Mouse (Mus musculus): Measurements from ENCODE around the gene Carns1.
A peak's percentile ranks its signal among the peaks of the same experiment; 100 is the strongest.
"Not testable (repeated sequence)": the region's sequence is repeated elsewhere in the genome, so short reads cannot be mapped to it uniquely, and the experiment has no call there.

Gene Carns1

DNA sequence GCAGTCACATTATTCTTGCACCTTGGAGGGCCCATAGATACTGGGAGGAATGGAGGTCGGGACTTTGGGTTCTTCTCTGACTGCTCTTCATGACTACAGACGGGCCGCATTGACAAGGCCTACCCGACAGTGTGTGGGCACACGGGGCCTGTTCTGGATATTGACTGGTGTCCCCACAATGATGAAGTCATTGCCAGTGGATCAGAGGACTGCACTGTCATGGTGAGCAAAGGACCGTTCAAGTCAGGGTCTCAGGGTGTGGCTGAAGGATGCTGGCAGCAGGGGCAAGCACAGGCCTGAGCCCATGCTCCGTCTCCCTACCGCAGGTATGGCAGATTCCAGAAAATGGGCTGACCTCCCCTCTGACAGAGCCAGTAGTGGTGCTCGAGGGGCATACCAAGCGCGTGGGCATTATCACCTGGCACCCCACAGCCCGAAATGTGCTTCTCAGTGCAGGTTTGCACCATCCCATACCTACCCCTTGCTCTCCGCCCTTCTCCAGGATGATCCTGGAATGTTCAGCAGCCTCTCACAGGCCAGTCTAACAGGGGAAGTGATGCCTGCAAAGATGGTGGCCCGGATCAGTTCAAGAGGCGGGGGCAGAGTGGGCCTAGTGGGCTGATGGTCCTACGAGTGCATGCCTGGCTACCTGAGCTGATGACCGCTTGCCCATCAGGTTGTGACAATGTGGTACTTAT lies 25.4 kb downstream of the Carns1 start:
- no peak for DNase-seq

DNA sequence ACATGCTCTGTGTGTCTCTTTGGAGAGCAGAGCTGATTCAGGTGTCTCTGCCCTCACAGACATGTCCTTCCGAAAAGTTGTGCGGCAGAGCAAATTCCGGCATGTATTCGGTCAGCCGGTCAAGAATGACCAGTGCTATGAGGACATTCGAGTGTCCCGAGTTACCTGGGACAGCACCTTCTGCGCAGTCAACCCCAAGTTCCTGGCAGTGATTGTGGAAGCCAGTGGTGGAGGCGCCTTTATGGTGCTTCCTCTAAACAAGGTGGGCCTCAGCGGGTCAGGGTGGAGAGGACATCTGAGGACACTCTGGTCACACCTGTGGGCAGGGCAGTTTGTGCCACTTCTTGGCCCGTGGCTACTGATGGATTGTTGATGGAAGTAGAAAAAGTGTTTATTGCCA lies 26.0 kb downstream of the Carns1 start:
- DNase-seq: no peak

DNA sequence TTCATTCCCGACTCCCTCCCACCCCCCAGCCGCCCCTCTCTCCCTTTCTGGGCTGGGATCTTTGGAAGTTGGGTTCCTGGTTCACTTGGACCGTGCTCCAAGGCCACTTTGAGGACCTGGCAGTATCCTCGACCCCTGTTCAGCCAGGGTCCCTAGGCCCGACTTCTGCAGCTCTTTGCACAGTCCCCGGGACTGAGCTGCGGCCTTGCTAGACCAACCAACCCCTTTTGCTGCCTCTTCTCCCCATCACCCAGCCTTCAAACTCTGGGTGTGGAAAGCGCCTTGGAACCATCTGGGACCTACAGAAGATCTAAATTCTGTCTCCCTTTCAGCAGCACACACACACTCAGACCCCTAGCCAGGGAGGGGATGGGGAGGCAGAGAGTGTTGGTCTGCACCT lies 26.5 kb downstream of the Carns1 start:
- DNase-seq: no peak

DNA sequence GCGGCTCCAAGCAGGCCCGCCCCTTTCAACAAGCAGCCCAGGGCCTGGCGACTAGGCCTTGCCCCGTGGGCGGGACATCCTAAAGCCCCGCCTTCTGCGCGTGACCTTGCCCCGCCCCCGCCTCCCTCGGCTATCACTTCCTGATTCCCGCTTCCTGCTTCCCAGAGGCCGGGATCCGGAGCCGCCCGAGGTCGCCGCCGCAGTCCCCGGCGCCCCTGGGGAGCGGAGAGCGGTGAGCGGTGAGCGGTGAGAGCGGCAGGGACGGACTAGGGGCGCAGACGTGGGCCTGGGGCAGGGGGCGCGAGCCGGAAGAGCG lies 26.8 kb downstream of the Carns1 start, which contains the start of gene Coro1b:
Gene Coro1b, plus strand, starts transcription at position 129 of the 316 bp plus-strand sequence.
- peak; percentile 96 for DNase-seq

DNA sequence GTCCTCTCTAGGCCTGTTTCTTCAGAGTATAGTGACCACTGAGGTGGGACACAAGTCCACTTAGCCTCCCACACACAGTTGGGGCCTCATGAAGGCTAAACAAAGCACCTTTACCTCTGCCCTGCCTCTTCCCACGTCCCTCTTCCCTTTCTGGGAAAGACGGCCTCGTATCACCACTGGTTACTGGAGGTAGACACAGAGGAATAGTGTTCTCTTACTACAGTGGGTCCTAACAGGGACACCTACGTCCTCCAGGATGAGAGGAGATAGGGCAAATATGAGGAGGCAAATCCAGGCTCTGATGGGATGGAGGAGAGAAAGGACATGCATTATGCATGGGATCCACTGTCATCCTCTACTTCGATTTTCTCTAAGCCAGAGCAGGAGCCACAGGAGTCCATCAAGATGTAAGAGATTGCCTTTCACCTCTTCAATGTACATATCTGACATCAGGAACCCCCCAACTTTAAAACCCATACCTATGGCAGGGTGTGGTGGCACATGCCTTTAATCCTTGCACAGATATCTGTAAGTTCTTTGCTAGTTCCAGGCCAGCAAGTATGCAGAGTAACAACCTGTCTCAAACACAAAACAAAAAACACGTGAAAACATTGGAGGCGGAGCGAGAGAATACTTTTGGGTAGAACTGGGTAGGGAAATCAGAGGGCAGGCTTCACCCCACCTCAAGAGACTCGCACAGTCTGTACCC lies 27.3 kb downstream of the Carns1 start:
- DNase-seq: no peak

- no peak for DNase-seq
Measured at GRCm38 (mm10) chr19:4147022-4147405, 28.3 kb downstream of the Carns1 start.

- DNase-seq: no peak
Measured at GRCm38 (mm10) chr19:4146366-4147021, 28.8 kb downstream of the Carns1 start.

DNA sequence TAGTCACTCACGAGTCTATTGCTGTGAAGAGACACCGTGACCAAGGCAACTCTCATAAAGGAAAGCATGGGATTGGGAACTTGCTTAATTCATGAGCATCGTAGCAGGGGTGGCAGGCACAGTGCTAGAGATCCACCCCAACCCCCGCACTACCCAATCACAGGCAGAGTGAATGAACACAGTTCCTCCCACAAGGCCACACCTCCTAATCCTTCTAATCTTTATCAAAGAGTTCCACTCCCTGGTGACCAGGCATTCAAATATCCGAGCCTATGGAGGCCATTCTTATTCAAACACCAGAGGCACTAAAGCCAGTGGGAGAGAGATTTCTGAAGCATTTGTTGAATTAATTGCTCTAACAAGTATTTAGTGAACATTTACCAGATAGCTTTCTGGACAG lies 29.3 kb downstream of the Carns1 start:
- no peak for DNase-seq

GRCm38 (mm10) chr19:4144550-4145498 lies 30.5 kb downstream of the Carns1 start:
- DNase-seq: no peak

GRCm38 (mm10) chr19:4143759-4144268 lies 31.5 kb downstream of the Carns1 start, which contains the start of gene Cabp4:
TSS of gene Cabp4 (minus strand) at chr19:4144033.
- no peak for DNase-seq

DNA sequence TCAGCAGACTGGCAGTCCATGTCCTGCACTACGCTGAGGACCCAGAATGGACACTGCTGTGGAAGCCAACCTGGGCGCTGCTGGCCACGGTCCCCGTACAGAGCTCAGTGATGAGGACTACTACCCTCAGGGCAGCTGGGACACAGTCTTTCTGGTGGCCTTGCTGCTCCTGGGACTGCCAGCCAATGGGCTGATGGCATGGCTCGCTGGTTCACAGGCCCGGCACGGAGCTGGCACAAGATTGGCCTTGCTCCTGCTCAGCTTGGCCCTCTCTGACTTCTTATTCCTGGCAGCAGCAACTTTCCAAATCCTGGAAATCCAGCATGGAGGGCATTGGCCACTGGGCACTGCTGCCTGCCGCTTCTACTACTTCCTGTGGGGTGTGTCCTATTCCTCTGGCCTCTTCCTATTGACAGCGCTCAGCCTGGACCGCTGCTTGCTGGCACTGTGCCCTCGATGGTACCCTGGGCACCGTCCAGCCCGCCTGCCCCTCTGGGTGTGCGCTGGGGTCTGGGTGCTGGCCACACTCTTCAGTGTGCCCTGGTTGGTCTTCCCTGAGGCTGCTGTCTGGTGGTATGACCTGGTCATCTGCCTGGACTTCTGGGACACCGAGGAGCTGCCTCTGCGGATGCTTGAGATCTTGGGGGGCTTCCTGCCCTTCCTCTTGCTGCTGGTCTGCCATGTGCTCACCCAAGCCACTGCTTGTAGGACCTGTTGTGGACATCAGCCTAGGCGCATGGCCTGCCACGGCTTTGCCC lies 32.7 kb downstream of the Carns1 start:
- DNase-seq: no peak

DNA sequence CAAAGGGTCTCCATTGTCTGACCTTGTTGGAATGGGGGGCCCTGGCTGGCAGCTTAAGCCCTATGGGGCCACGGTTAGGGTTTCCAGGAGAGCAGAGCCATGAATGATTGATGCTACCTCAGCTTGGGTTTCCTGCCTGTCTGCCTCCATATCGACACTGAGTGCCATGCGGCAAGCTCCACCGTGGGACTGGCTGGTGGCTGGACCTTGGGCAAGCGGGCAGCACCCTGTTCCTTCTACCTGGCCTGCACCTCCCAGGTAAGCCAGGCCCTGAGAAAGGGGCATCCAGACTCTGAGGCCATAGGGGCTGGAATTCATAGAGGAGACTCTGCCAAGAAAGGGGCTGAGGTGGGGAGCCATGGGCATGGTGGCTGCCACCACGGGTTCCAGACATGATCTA lies 35.1 kb downstream of the Carns1 start:
- DNase-seq: no peak

DNA sequence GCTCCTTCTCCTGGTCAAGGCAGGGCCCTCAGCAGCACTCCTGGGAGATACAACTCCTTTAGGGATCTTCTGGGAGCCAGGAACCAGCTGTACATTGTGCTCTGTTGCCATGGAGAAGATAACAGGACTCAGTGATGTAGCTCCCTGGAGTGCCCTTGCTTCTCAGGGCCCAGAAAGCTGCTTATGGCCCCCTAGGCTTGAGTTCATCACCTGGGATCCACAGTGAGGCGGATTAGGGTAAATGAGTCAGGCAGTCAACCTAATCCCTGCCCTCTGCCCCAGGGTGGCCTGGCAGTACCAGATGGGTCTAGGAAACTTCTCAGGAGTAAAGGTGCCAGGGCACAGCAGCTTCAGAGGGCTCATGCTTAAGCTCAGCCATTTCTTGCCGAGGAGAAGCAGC lies 35.8 kb downstream of the Carns1 start, which contains the start of gene Gpr152:
Gene Gpr152, plus strand, starts transcription at position 342 of the 400 bp plus-strand sequence.
- DNase-seq: peak; percentile 71

DNA sequence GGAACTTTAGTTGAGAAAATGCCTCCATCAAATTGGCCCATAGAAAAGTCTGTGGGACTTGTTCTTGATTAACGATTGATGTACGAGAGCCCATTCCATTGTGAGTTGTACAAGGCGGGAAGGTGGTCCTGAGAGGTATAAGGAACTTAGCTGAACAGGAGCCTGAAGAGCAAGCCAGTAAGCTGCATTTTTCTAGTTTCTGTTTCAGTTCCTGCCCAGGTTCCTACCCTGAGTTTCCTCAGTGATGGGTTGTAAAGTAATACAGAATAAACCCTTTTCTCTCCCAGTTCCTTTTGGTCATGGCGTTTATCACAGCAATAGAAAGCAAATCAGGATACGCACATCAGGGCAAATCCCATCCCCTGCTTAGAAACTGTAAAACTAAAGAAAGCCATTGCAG lies 37.4 kb downstream of the Carns1 start:
- no peak for DNase-seq

- no peak for DNase-seq
Measured at GRCm38 (mm10) chr19:4136463-4136862, 38.8 kb downstream of the Carns1 start.

- DNase-seq: peak; percentile 30
Measured at GRCm38 (mm10) chr19:4135963-4136345, 39.3 kb downstream of the Carns1 start.

GRCm38 (mm10) chr19:4135229-4135962 lies 39.9 kb downstream of the Carns1 start:
- not testable (repeated sequence) for DNase-seq

GRCm38 (mm10) chr19:4134354-4134753 lies 40.9 kb downstream of the Carns1 start:
- DNase-seq: no peak

- peak; percentile 12 for DNase-seq
Measured at GRCm38 (mm10) chr19:4131768-4132167, 43.5 kb downstream of the Carns1 start.

DNA sequence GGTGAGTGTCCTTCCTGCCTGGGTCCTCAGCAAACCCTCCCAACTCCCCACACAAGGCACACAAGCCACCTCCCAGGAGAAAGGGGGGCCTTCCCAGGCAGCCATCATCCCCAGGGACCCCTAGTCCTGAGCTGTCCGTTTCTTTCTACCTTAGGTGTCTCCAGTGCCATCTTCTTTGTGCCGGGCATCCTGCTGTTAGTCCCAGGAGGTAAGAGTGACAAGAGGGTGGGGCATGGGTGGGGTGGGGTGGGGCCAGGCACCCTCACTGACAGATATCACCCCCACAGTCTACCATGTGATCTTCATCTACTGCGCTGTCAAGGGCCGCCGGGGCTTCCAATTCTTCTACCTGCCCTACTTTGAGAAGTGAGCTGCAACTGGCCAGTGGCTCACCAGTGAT lies 44.2 kb downstream of the Carns1 start:
- DNase-seq: no peak

- DNase-seq: no peak
Measured at GRCm38 (mm10) chr19:4130106-4130505, 45.2 kb downstream of the Carns1 start.

Measured in retina, postnatal 1 day (tissue).